Mouse (Mus musculus) B cell, adult (primary cell): ENCODE data around the gene Gm10197. TPM values are rescaled to one million over a fixed set of nuclear protein-coding genes. Genes with fewer than 3 reads are reported as not detected.

Experiments
- total RNA-seq: library from RNA; stranded (reverse); gene quantifications from 4 replicates; pipeline ENCODE4 v1.2.4, GENCODE M21; 2023; ENCODE audit not compliant: inconsistent age

Gm10197 gene
- total RNA-seq = not detected in 4 replicates

GRCm38 (mm10) chr19:53371666-53372065 is at the start of gene Gm10197:
TSS of gene Gm10197 (minus strand) at chr19:53371766.

GRCm38 (mm10) chr19:53390495-53391007 is 19.0 kb upstream of the Gm10197 start, which contains the start of gene Smndc1:
TSS of gene Smndc1 (minus strand) at chr19:53390578.

Other genes starting within 250 kb of the Gm10197 start
- gene Add3, start 231.3 kb downstream of the Gm10197 start, total RNA-seq = 242 to 304 TPM (median 294 TPM) in 4 replicates
- 11.5 to 14.4 TPM (median 12.7 TPM) in 4 replicates for gene Mxi1, start 61.2 kb downstream of the Gm10197 start, total RNA-seq
- 107 to 118 TPM (median 110 TPM) in 4 replicates for gene Smndc1, start 18.8 kb upstream of the Gm10197 start, total RNA-seq
- gene Dusp5, start 157.3 kb upstream of the Gm10197 start, total RNA-seq = 80.5 to 94.4 TPM (median 89.0 TPM) in 4 replicates
- 19.2 to 47.5 TPM (median 25.7 TPM) in 4 replicates for gene Nutf2-ps1, start 217.3 kb upstream of the Gm10197 start, total RNA-seq
- gene Smc3, start 228.6 kb upstream of the Gm10197 start, total RNA-seq = 52.1 to 60.8 TPM (median 55.6 TPM) in 4 replicates